Mouse (Mus musculus): Measurements from ENCODE around the gene Ak9. TPM values are rescaled to one million over a fixed set of nuclear protein-coding genes. Genes with fewer than 3 reads are reported as not detected.

The Ak9 gene
- total RNA-seq, 4 experiments from 2014 or later, result 0.17 to 0.45 (median 0.30) TPM

Other genes starting within 250 kb of the Ak9 start
- 1 to 10 TPM; 1.3 to 1.9 (median 1.5) TPM for gene Gpr6, start 231.7 kb upstream of the Ak9 start, total RNA-seq (2022)
- gene Fig4, start 720 bp upstream of the Ak9 start, total RNA-seq (2022), result 10 to 100 TPM; 30.6 to 34.7 (median 33.1) TPM
- 10 to 100 TPM; 18.5 to 25.6 (median 23.1) TPM for gene Zbtb24, start 146.4 kb downstream of the Ak9 start, total RNA-seq (2022)
- gene Mical1, start 172.3 kb downstream of the Ak9 start, total RNA-seq (2022), result 10 to 100 TPM; 16.4 to 33.5 (median 24.9) TPM
- gene Smpd2, start 186.4 kb downstream of the Ak9 start, total RNA-seq (2022), result 10 to 100 TPM; 15.2 to 20.7 (median 19.1) TPM
- 1 to 10 TPM; 4.1 to 8.3 (median 6.3) TPM for gene Ppil6, start 186.5 kb downstream of the Ak9 start, total RNA-seq (2022)
- gene Cd164, start 215.4 kb downstream of the Ak9 start, total RNA-seq (2022), result 10 to 100 TPM; 70.1 to 77.8 (median 73.1) TPM

Data from layer of hippocampus, adult 8-10 months (tissue).